Mouse (Mus musculus): ENCODE measurements at regions not wholly inside any gene's neighbourhood (a gene's known extent, or its start where the extent isn't known, plus 50 kb on each side); places are given as distances from the start of the nearest gene placed in this dataset.

DNA sequence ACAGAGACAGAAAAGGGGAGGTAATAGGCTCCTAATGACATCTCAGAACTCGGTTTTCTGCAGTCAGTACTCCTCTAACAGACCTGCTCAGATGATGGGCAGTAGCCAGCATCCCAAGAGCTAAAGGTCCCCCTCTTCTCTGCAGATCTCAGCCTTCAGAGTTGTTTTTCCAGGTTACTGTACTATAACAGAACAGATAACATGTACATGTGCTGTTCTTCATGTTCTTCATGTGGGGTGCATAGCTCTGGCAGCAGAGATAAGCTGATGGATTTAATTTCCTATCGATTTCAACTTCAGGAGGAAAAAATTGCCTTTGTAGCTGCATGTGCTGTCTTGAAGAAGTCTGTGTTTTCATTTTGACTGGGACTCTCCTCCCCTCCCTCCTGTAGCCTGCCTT lies 115.8 kb upstream of the Serp2 start:
- TF ChIP-seq CTCF (IDR thresholded peaks at IDR 0.05; ENCODE audit: borderline replicate concordance, control insufficient read depth, extremely low read depth, insufficient read depth, low read length, poor library complexity): no peak
- TF ChIP-seq POLR2A (IDR thresholded peaks at IDR 0.05; ENCODE audit: control insufficient read depth, extremely low read depth, insufficient read depth, low read length, poor library complexity): no peak

All from thymus, adult 2 months (tissue).